Mouse (Mus musculus): ENCODE measurements around the gene Errfi1.

GRCm38 (mm10) chr4:150917336-150918027 lies 63.8 kb downstream of the Errfi1 start:
- TF ChIP-seq CTCF (conservative IDR thresholded peaks at IDR 0.05; ENCODE audit: low read length) (no peak), NANOG (IDR thresholded peaks at IDR 0.05; ENCODE audit: borderline replicate concordance, low read length) (no peak)

All from E14TG2a.4 (cell line).